Mouse (Mus musculus) MN1 (cell line): ENCODE results near the gene Bmp4.

ENCODE experiments used
- DNase-seq: peaks from one replicate; pipeline ENCODE4 v3.0.0-alpha.2; 2016; ENCODE audit warnings: low spot score

Gene Bmp4

GRCm38 (mm10) chr14:46385701-46386477, 4.6 kb downstream of the Bmp4 start:
- DNase-seq, result no peak

DNA sequence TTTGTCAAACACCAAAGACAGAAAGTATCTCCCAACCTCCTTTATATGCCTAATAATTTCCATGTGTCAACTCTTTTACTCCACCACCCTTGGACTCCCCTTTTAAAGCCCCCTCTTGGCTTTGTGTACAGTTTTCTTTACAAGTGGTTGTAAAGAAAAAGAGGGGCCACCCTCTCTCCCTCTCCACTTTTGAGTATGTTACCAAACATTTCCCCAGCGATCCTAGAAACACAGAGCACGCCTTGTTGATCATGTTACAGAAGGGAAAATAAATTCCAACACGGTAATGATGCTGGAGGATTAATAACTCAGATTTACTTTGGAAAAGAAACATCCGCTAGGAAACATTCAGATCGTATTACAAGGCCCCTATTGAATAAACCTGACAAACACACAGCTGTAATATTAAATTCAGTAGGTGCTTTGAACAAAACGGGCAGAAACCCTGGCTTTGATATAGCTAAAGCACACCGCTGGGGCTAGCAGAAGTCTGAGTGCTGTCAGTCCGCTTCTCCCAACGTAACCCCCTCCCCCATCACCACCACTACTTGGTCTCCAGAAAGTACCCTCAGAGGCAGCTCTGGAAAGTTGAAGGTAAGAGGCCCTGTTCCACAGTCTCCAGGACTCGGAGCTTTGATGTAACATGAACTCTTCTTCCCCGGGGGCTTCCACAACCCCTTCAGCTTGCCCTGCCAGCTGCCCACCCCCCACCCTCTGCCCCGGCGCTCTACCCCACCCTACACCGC, 5.3 kb downstream of the Bmp4 start:
- DNase-seq, result no peak

DNA sequence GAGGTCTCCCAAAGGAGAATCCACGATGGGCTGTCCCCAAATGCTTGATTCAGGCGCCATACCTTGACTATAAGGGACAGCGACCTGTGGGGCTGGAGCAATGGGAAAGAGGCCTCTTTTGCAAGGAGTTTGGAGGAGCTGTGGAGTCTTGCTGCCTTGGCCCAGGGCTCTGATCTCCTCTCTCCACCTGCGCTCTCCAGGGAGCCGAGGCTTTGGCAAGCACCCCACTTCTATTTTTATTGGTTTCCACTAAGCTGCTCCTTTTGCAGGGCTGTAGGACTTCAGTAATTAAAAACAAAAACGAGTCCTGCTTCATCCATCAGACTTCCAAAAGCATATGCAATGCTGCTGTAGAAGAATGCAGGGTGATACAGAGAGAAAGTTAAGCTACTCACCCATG, 9.0 kb downstream of the Bmp4 start:
- DNase-seq, result no peak

DNA sequence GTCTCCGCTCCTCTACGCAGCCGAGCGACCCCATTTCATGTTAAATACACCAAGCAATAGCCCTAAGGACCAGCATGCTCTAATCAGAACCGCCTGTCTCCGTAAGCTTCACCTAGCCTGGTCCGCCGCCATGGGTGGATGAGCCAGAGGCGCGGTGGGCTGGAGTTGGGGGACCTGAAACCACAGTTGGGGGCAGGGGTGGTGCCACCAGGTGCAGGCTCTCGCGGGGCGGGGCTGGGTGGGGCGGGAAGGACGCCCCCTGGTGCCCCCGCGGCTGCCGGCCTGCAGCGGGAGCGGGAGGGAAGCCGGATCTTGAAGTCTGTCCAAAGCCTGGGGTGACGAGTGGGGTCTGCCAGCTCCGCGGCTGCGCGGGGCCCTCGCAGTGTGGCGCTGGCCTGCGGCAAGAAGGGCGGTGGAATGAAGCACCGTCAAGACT, 10.2 kb downstream of the Bmp4 start:
- no peak for DNase-seq

DNA sequence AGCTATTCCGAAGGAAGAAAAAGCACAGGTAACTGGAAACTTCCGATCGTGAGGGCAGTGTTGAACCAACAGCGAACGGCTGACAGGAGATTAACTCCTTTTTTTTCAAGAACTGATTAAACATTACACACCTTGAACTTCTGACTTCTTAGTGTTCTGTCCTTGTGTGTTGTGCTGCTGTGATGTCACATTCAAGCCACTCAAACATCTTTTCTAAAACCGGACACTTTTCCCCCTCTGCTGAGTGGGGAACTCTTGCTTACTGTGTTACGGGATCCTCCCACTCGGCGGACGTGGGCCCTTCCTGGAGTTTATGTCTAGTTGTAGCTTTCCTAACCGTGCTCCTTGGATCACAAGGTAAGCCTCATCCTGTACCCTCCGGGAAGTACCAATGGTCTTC, 11.2 kb downstream of the Bmp4 start, which contains the start of gene Gm15217:
Gm15217 (plus strand) TSS at position 130 of the 400 bp plus-strand sequence.
- DNase-seq, result no peak

DNA sequence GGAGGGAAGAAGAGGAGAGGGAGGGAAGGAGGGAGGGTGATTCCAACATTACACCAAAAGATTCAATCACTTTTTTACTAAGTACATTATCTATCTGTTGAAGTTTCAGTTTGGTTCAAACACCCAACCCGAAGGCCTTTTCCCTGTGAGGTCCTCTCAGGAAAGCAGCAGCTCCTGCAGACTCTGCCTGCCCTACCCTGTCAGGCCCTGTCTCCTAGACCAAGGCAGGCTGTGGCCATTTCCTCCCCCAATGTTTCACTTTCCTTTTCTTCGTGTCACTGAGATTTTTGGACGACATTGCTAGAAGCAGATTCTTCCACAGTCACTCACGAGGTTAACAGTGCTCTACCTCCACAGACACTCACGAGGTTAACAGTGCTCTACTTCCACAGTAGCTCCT, 14.7 kb downstream of the Bmp4 start:
- no peak for DNase-seq

- DNase-seq, result no peak
These were observed 18.0 kb downstream of the Bmp4 start for GRCm38 (mm10) chr14:46372452-46372851.

DNA sequence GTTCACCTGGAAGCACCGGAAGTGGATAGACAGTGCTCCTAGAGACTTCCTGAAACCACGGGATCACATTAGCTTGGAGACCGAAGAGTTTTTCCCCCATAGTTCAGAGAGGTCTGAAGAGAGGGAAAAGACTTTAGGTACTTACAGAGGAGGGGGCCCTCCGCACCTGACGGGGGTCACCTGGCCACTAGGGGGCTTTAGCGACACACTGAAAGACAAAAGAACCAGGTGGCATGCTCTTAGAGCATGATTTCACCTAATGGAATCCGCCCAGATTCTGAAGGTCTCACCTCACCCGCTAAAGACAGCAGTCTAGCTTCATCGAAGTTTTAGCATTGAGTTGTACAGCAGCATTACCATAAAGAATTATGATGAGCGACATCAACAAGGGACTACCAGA, 27.3 kb downstream of the Bmp4 start:
- no peak for DNase-seq

DNA sequence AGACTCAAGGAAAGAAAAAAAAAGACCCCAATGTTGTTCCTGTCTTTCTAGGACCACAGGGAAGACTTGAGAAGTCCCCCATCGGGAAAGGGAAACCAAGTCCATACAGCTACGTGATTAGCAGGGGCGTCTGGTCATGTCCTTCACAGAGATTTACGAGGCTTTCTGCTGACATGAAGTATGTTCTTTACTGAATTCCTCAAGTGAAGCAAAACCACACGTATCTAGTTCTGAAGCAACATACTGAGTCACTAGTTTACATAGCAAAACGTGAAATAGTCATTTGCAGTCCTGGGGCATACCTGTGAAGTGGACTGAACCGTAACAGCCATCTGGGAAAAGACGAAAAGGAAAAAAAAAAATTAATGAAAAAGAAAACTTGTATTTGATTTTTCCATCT, 32.8 kb downstream of the Bmp4 start:
- DNase-seq, result no peak

- no peak for DNase-seq
These were observed 33.2 kb downstream of the Bmp4 start for GRCm38 (mm10) chr14:46357286-46357685.

DNA sequence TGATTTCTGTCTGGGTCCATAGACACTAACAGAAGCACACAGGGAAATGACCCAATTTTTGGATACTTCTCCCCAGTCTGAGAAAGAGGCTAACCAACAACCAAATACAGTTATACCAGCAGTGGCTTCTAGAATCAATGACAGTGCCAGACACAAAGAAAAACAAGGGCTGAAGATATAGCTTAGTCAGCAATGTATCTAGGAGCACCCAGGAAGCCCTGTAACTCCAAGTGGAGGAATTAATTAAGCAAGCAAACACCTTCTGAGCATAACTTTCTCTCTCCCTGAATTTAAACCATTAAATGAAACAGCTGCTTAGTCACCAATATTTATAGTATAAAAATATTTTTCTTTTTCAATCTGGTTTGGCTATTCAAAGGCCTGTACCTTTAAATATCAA, 45.7 kb downstream of the Bmp4 start:
- no peak for DNase-seq

DNA sequence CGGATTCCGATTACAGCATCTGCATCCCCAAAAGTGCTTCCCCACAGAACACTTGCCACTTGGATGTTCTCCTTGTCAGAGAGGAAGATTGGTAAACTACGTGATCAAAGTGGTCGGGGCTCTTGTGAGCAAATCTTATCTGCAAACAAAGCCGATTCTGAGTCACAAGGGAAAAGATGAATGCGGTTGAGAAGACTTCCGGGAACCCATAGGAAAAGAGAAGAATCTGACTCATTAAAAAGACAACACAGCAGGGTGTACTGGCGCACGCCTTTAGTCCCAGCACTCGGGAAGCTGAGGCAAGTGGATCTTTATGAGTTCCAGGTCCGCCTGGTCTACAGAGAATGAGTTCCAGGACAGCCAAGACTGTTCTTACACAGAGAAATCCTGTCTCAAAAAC, 51.7 kb downstream of the Bmp4 start:
- no peak for DNase-seq
